Mouse (Mus musculus): ENCODE data around the gene Sdhb.

The Sdhb gene

GRCm38 (mm10) chr4:140960781-140961466 is at the start of gene Sdhb:
Gene Sdhb (plus strand): TSS chr4:140961203.
- peak; percentile 97 to 99 for DNase-seq

- no peak for DNase-seq
Observed at GRCm38 (mm10) chr4:140911416-140911815, 49.6 kb upstream of the Sdhb start.

- no peak for DNase-seq
Observed at GRCm38 (mm10) chr4:140912271-140912833, 48.7 kb upstream of the Sdhb start.

- no peak for DNase-seq
Observed at GRCm38 (mm10) chr4:140913565-140913964, 47.4 kb upstream of the Sdhb start.

- no peak for DNase-seq
Observed at GRCm38 (mm10) chr4:140914731-140915131, 46.3 kb upstream of the Sdhb start.

GRCm38 (mm10) chr4:140915235-140915634 is 45.8 kb upstream of the Sdhb start:
- no peak for DNase-seq

- no peak for DNase-seq
Observed at GRCm38 (mm10) chr4:140916296-140916695, 44.7 kb upstream of the Sdhb start.

- DNase-seq, result no peak
Observed at GRCm38 (mm10) chr4:140917451-140917850, 43.6 kb upstream of the Sdhb start.

- no peak for DNase-seq
Observed at GRCm38 (mm10) chr4:140919974-140920836, 40.8 kb upstream of the Sdhb start.

GRCm38 (mm10) chr4:140922508-140922907 is 38.5 kb upstream of the Sdhb start:
- no peak for DNase-seq

GRCm38 (mm10) chr4:140925648-140926047 is 35.4 kb upstream of the Sdhb start:
- DNase-seq, result no peak

GRCm38 (mm10) chr4:140928349-140928748 is 32.7 kb upstream of the Sdhb start:
- no peak for DNase-seq

- DNase-seq, result no peak
Observed at GRCm38 (mm10) chr4:140929745-140930144, 31.3 kb upstream of the Sdhb start.

- DNase-seq, result no peak
Observed at GRCm38 (mm10) chr4:140930900-140931470, 30.0 kb upstream of the Sdhb start.

- DNase-seq, result no peak
Observed at GRCm38 (mm10) chr4:140935643-140936042, 25.4 kb upstream of the Sdhb start.

- DNase-seq, result peak in 1 of 2 experiments; percentile 51
Observed at GRCm38 (mm10) chr4:140944356-140944755, 16.6 kb upstream of the Sdhb start.

- DNase-seq, result no peak
Observed at GRCm38 (mm10) chr4:140944961-140945442, 16.0 kb upstream of the Sdhb start.

GRCm38 (mm10) chr4:140945571-140945970 is 15.4 kb upstream of the Sdhb start:
- DNase-seq, result no peak

- no peak for DNase-seq
Observed at GRCm38 (mm10) chr4:140946048-140946447, 15.0 kb upstream of the Sdhb start.

GRCm38 (mm10) chr4:140946580-140947205 is 14.3 kb upstream of the Sdhb start:
- DNase-seq, result no peak

- DNase-seq, result no peak
Observed at GRCm38 (mm10) chr4:140947487-140948440, 13.2 kb upstream of the Sdhb start.

Measured in kidney, postnatal 36 days (tissue).